Comparison of ENCODE assay signal across 22 mouse cellular contexts in the genomic region with DNA sequence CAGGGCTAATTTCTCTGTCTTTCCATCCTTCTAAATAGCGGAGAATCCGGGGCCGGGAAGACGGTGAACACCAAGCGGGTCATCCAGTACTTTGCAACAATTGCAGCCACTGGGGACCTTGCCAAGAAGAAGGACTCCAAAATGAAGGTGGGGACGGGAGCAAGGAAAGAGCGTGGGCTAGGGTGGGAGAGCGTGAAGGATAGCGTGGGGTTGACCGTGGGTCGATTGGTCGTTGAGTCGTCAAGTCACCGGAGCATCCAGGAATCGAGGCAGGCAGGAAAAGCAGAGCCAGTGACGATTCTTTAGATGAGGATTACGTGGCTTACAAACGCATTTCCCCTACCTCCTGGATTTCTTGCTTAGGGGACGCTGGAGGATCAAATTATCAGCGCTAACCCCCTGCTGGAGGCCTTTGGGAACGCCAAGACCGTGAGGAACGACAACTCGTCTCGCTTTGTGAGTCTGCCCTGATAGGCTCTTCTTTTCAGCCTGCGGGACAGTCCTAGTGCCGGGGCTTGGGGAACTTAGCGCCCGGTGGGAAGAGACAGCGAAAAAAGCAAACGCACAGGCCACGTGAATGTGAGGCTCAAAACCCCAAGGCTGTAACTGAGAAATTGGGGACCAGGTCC. TPM values are rescaled to one million over a fixed set of nuclear protein-coding genes. Genes with fewer than 3 reads are reported as not detected.
DNase-seq lines count a peak whose midpoint lies in the region; TF ChIP-seq lines count a peak whose summit lies in the region.
"Had no signal": no experiment of that assay in that cellular context is flagged by ENCODE, and none has a peak within 500 bp of the region (broad histone marks: within the 10 kb centered on the region; RNA-seq: fewer than 3 reads in every experiment).

No protein-coding gene starts in this region.

- H3K27me3 ChIP-seq in E14TG2a.4 (ENCODE audit: insufficient read depth, low read length) (peaks cover 47% of the 10 kb centered on the region), myocyte (ENCODE audit: control insufficient read depth, insufficient read depth, insufficient read length) (no peaks in the 10 kb centered on the region)

- DNase-seq in embryo, embryonic 10.5 days (ENCODE audit: low spot score): peak; percentile 20
- no peak for DNase-seq in embryo, embryonic 11 days
- no peak for DNase-seq in layer of hippocampus, adult 2 months (ENCODE audit: low spot score in 2 of 2)
- DNase-seq in layer of hippocampus, postnatal 10 days (ENCODE audit: low spot score in 2 of 2): no peak
- no peak for DNase-seq in heart, adult 8-10 months (ENCODE audit: low spot score)
- no peak for DNase-seq in cerebellum, postnatal 14 days
- DNase-seq: cerebellum, adult 9-10 months; gastrocnemius, adult 2 months; heart, postnatal 14 days; kidney, adult 2 months; kidney, postnatal 10 days; lung, postnatal 14 days; right cerebral cortex, postnatal 4 days had no signal

- no peak overlapping the region for H3K4me3 ChIP-seq in layer of hippocampus, adult 2 months
- H3K4me3 ChIP-seq in E14TG2a.4 (replicated peaks; ENCODE audit: low read length): peak overlapping the region; percentile 63
- H3K4me3 ChIP-seq in myocyte: peak overlapping the region; percentile 43
- H3K4me3 ChIP-seq: embryonic facial prominence, embryonic 13.5 days; gastrocnemius, adult 2 months; heart, embryonic 12.5 days; limb, embryonic 15.5 days; megakaryocyte, embryonic 14.5 days had no signal

- H3K79me2 ChIP-seq in myocyte (ENCODE audit: control insufficient read depth, insufficient read depth): no peaks in the 10 kb centered on the region

- H3ac ChIP-seq in myocyte (ENCODE audit: control insufficient read depth, insufficient read length): no peak overlapping the region

- peak overlapping the region; percentile 62 for H3K4me2 ChIP-seq in myocyte (ENCODE audit: low read depth)
- H3K4me2 ChIP-seq: embryonic facial prominence, embryonic 13.5 days; heart, embryonic 12.5 days; limb, embryonic 15.5 days had no signal

- peak; percentile 45 for TF ChIP-seq CTCF in layer of hippocampus, adult 2 months (conservative IDR thresholded peaks at IDR 0.05)
- TF ChIP-seq CTCF in E14TG2a.4 (conservative IDR thresholded peaks at IDR 0.05; ENCODE audit: low read length): peak; percentile 51

- peaks cover 48% of the 10 kb centered on the region for H3K4me1 ChIP-seq in E14TG2a.4 (replicated peaks; ENCODE audit: low read depth, low read length)
- H3K4me1 ChIP-seq: limb, embryonic 15.5 days had no signal

- no peak overlapping the region for H3K27ac ChIP-seq in layer of hippocampus, adult 2 months
- H3K27ac ChIP-seq: embryonic facial prominence, embryonic 13.5 days; gastrocnemius, adult 2 months; limb, embryonic 15.5 days had no signal

- no peaks in the 10 kb centered on the region for H3K9me3 ChIP-seq in E14TG2a.4 (ENCODE audit: low read length)
- H3K9me3 ChIP-seq: embryonic facial prominence, embryonic 13.5 days; heart, embryonic 12.5 days; limb, embryonic 15.5 days had no signal

- peak; percentile 52 for TF ChIP-seq POLR2A in myocyte (IDR thresholded peaks at IDR 0.05; ENCODE audit: insufficient read length, low read depth)

- H3K36me3 ChIP-seq in E14TG2a.4 (ENCODE audit: insufficient read depth, low read length): no peaks in the 10 kb centered on the region
- no peaks in the 10 kb centered on the region for H3K36me3 ChIP-seq in myocyte (ENCODE audit: control insufficient read depth, insufficient read depth)
- H3K36me3 ChIP-seq: embryonic facial prominence, embryonic 13.5 days; heart, embryonic 12.5 days; limb, embryonic 15.5 days had no signal

TF ChIP-seq in myocyte, 11 proteins besides CTCF, POLR2A, EP300 and RAD21:
- TF ChIP-seq POLR2AphosphoS2 (IDR thresholded peaks at IDR 0.05; ENCODE audit: insufficient read length, low read depth): peak; percentile 87
- TF ChIP-seq TCF3 (IDR thresholded peaks at IDR 0.05; ENCODE audit: insufficient read length, low read depth): no peak

RNA-seq across cellular contexts. Expression of a gene that starts 5.7 kb away (rescaled TPM):
- under 1 TPM; 0.67 to 0.91 TPM for total RNA-seq in layer of hippocampus, adult 2 months (2021)
- 1 to 10 TPM; 1.1 to 1.5 TPM for total RNA-seq in layer of hippocampus, postnatal 10 days (2021)
- polyA plus RNA-seq in myocyte (2012; fragmentation: generic; extraction: Trizol): 876 TPM
- under 1 TPM in 2 of 4 experiments, not detected in 2; 0.03 TPM for total RNA-seq in heart, adult 8-10 months (2022)
- total RNA-seq: heart, postnatal 14 days; neutrophil, adult 5-6 weeks had no signal
- polyA plus RNA-seq: gonadal fat pad, adult 2 months; urinary bladder, adult 2 months had no signal

RNA-seq across cellular contexts. Expression of a gene that starts 31.4 kb away (rescaled TPM):
- total RNA-seq in layer of hippocampus, adult 2 months (2021): 10 to 100 TPM in 1 of 2 experiments, 1 to 10 TPM in 1; 9.4 to 10.6 TPM
- 10 to 100 TPM in 1 of 2 experiments, 1 to 10 TPM in 1; 9.4 to 10.9 TPM for total RNA-seq in layer of hippocampus, postnatal 10 days (2021)
- polyA plus RNA-seq in myocyte (2012; fragmentation: generic; extraction: Trizol): 14.7 TPM
- 10 to 100 TPM; 20.7 to 25.9 (median 23.3) TPM for total RNA-seq in heart, adult 8-10 months (2022)

RNA-seq across cellular contexts. Expression of a gene that starts 31.4 kb away (rescaled TPM):
- 10 to 100 TPM; 27.7 to 29.3 TPM for total RNA-seq in layer of hippocampus, adult 2 months (2021)
- 10 to 100 TPM; 20.7 to 24.1 TPM for total RNA-seq in layer of hippocampus, postnatal 10 days (2021)
- 13.1 TPM for polyA plus RNA-seq in myocyte (2012; fragmentation: generic; extraction: Trizol)
- total RNA-seq in heart, adult 8-10 months (2022): 10 to 100 TPM in 3 of 4 experiments, 1 to 10 TPM in 1; 9.8 to 13.1 (median 11.5) TPM

RNA-seq across cellular contexts. Expression of a gene that starts 58.9 kb away (rescaled TPM):
- total RNA-seq in layer of hippocampus, adult 2 months (2021): under 1 TPM; 0.44 to 0.95 TPM
- 1 to 10 TPM in 1 of 2 experiments, under 1 TPM in 1; 0.27 to 1.1 TPM for total RNA-seq in layer of hippocampus, postnatal 10 days (2021)
- 0.70 TPM for polyA plus RNA-seq in myocyte (2012; fragmentation: generic; extraction: Trizol)
- total RNA-seq in heart, adult 8-10 months (2022): 1 to 10 TPM; 1.6 to 2.6 (median 2.0) TPM
